Mouse (Mus musculus) frontal cortex, postnatal 10 days (tissue): ENCODE data around the gene Ifna15.
"Not testable (repeated sequence)": the region's sequence is repeated elsewhere in the genome, so short reads cannot be mapped to it uniquely, and the experiment has no call there.

ENCODE experiments used
- DNase-seq, 2 experiments: peaks; one replicate each; pipeline ENCODE4 v3.0.0; 2022; ENCODE audit warnings: low spot score in 2 of 2, mixed read lengths in 1 of 2

Gene Ifna15

GRCm38 (mm10) chr4:88558145-88558544 is at the start of gene Ifna15:
TSS of gene Ifna15 (minus strand) at chr4:88558245.
- not testable (repeated sequence) for DNase-seq

DNA sequence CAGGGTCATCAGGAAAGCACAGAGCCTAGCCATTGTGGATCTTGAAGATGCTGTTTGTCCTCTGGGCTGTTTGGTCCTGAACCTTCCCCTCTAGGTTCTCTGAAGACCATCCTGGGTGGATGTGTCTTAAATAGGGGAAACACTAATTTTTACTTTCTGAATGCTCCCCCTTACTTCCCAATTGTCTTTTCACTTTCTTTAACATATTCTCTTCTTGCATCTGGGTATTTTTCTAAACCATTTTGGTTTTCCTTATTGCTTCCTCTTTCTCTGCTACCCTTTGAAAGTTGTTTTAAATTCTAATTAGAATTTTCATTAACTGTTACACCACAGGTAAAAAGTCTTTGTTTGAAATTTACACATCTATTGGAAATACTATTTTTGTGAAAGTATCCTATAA is 45.2 kb upstream of the Ifna15 start, which contains the start of gene Ifna12:
TSS of gene Ifna12 (minus strand) at position 101 of the 400 bp plus-strand sequence.
- no peak for DNase-seq

DNA sequence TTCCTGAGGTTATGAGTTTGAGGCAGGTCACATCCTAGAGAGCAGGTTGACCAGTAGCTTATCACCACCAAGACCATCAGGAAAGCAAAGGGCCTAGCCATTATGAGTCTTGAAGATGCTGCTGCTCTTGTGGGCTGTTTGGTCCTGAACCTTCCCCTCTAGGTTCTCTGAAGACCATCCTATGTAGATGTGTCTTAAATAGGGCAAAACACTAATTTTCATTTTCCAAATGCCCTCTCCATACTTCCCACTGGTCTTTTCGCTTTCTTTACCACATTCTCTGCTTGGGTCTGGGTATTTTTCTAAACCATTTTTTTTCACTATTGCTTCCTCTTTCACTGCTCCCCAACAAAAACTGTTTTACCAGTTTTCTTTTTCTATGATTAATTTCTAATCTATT is 34.2 kb upstream of the Ifna15 start, which contains the start of gene Ifna9:
TSS of gene Ifna9 (minus strand) at position 101 of the 400 bp plus-strand sequence.
- DNase-seq = no peak

- no peak for DNase-seq
Observed at GRCm38 (mm10) chr4:88571698-88572097, 13.7 kb upstream of the Ifna15 start, which contains the start of gene Ifna14. TSS of gene Ifna14 (minus strand) at chr4:88571798.

DNA sequence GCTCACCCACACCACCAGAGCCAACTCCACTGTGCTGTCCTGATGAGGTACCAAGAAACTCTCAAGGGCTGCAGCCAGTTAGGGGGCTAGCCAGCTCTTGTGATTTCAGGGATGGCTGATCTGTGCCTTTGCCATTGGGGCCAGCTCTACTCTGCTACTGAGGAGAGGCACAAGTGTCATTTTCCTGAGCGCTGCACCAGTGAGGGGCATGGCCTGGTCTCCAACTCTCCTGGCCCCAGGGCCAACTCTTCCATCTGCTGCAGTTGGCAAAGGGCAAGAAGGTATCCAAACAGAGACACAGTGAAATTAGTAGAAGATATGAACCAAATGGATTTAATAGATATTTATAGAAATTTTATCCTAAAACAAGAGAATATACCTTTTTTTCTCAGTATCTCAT is 3.7 kb upstream of the Ifna15 start:
- DNase-seq = no peak

- DNase-seq = peak; percentile 28 to 39
Observed at GRCm38 (mm10) chr4:88550161-88550945, 7.7 kb downstream of the Ifna15 start.

DNA sequence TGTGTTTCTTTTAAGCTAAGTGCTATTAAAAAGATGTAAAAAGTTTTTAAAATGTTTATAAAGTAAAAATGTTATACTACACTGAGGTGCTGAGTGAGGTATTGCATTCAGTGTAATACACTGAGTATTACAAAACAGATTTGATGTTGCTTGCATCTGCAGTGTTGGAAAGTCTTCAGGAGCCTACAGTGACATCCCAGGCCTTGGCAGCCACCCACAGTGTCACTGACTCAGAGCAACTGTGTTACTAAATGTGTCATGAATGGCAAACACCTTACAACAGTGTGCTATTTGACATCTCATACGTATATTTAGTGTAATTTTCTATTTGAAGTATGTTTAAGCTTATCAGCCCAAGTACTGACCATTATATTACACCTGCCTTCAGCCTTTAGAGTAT is 10.1 kb downstream of the Ifna15 start:
- DNase-seq = no peak

GRCm38 (mm10) chr4:88543649-88544234 is 14.3 kb downstream of the Ifna15 start:
- DNase-seq = no peak

GRCm38 (mm10) chr4:88537328-88537727 is 20.7 kb downstream of the Ifna15 start:
- DNase-seq = no peak

DNA sequence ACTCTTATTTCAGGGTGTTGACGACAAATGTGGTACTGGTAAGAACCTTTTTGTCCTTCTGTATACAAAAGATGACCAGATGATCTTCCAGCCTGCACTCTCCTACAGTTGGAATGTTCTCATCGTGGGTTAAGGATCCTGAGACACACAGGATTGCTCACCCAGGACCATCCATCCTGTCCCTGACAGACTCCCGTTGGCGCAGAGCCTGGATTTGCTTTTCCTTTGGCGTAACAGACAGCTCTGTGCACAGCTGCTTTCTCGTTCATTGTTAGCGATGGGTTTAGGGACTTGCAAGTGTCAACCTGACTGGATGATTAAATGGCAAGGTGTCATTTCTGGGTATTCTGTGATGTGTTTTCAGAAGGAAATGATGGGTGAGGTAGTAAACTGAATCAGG is 21.4 kb downstream of the Ifna15 start:
- DNase-seq = no peak

DNA sequence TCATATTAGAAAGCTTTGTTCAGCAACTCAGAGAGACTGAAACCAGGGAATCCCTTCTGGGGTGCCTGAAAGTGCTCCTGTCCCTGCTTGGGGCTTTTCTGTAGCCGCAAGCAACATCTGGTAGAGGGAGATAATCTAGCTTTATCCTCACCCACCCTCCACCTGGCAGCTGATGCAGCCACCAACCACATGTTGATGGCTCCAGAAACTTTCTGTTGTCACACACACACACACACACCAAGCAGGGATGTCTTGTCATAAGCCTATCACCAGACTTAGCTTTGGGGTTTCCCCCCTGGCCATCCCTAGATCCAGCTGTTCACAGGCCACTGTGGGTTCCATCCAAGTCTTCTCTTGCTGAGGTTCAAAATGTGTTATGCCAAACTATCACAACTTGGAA is 22.3 kb downstream of the Ifna15 start:
- DNase-seq = no peak

DNA sequence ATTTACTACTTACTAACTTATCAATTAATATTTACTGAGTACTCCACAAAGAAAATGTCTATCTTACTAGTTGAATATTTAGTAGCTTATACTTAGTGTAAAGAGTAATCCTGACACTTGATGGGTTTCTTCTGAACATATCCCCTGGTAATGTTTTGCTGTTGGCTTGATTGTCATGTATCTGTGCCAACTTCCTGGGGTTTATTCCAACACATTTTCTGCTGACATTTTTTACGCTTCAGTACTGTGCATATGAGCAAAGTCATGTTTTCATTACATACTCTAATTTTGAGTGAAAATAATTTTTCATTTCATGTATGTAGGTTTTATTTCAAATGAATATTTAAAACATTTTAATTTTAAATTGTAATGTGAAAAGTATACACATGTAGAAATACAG is 23.1 kb downstream of the Ifna15 start:
- no peak for DNase-seq

GRCm38 (mm10) chr4:88533499-88533898 is 24.5 kb downstream of the Ifna15 start:
- DNase-seq = no peak

- DNase-seq = no peak
Observed at GRCm38 (mm10) chr4:88530892-88531291, 27.2 kb downstream of the Ifna15 start.

DNA sequence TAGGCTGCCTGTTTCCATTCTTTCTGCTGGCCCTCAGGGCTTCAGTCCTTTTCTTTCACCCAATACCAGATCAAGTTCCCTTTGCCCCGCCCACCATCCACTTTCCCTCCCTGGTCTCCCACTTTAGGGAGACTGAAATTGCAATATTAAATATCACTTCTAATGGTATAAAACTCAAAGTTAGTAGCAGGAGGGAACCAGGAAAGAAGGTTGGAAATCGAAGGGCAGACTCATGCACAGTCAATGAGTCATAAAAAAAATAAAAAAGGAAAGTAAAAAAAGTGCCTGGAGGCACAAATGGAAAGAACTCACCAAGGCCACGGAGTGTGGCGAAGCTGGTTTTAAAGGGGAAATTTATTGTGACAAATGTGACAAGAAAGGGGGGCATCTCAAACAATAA is 27.8 kb downstream of the Ifna15 start:
- DNase-seq = no peak

- no peak for DNase-seq
Observed at GRCm38 (mm10) chr4:88526379-88527049, 31.5 kb downstream of the Ifna15 start.

- no peak for DNase-seq
Observed at GRCm38 (mm10) chr4:88525393-88525792, 32.7 kb downstream of the Ifna15 start.

DNA sequence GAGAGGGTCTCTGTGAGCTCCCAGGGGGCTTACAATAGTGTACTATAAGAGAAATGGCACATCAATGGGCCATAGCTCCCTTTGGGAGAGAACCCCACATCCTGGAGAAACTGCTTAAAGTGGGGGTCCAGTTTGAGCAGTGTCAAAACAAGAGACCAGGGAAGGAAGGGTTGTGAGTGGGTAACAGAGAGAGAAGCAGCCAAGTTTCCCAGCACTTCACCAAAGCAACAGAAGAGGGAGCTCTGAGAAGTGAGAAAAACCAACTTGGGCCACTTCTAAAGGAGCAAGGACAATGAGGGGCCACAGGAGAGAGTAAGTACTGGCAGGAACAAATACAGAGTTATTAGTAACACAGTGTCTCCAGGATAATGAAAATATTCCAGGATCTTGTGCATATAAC is 34.8 kb downstream of the Ifna15 start:
- DNase-seq = no peak

DNA sequence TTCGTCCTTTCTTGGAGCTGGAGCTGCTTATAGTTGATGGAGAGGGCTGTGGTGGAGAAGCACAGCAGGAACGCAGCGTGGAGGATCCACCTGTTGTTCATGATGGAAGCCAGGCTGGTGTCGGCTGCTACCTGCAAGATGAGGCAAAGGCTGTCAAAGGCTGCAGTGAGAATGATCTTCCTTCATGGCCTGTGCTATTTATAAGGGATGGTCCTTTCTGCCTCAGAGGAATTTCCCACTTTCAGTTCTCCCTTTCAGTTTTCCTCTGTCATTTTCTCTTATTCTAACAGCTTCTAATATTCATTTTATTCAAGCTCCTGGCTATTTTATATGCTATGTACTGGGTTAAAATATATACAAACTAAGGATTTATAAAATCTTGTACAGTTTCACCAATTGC is 35.4 kb downstream of the Ifna15 start, which contains the start of gene Ifnb1:
TSS of gene Ifnb1 (minus strand) at position 101 of the 400 bp plus-strand sequence.
- DNase-seq = no peak

GRCm38 (mm10) chr4:88517957-88518356 is 40.1 kb downstream of the Ifna15 start:
- DNase-seq = no peak

- DNase-seq = no peak
Observed at GRCm38 (mm10) chr4:88515711-88516211, 42.3 kb downstream of the Ifna15 start.

DNA sequence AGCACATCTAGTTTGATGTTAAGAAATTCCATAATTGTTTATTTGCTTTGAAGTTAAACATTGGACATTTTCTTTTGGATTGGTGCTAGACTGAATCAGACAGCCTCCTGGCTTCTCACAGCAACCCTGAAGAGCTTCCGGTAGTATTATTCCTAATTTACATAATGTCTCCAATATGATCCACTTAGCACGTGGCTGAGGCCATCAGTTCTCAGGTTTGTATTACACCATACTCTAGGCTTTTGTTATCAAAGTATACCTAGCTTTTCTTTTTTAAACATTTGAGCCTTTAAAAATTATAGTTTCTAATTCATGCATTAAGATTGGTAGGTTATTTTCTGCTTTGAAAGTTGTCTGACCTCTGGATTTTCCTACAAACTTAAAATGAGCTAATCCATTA is 42.8 kb downstream of the Ifna15 start:
- DNase-seq = no peak
